Mouse (Mus musculus) intestine, embryonic 16.5 days (tissue): ENCODE measurements around the gene Emc9. TPM values are rescaled to one million over a fixed set of nuclear protein-coding genes. Genes with fewer than 3 reads are reported as not detected.

Source experiments
- ATAC-seq: fragments of 200-750 bp; cut with Nextera tagmentation; 2 replicates; pipeline ENCODE4 v1.8.0; 2017; ENCODE audit warnings: moderate TSS enrichment, moderate library complexity
- H3K27ac ChIP-seq: fragments of 300-500 bp; sonication (generic); 2 replicates; pipeline ENCODE4 v1.5.1; 2014; ENCODE audit warnings: mild to moderate bottlenecking, low read length
- H3K27me3 ChIP-seq: fragments of 300-500 bp; sonication (generic); replicated peaks from 2 replicates; pipeline ENCODE4 v1.6.1; 2014; ENCODE audit warnings: low read length, control low read depth, mixed read lengths; ENCODE audit not compliant: control insufficient read depth, insufficient read depth
- H3K36me3 ChIP-seq: fragments of 300-500 bp; sonication (generic); 2 replicates; pipeline ENCODE4 v1.6.1; 2014; ENCODE audit warnings: low read length, control low read depth; ENCODE audit not compliant: control insufficient read depth, insufficient read depth
- H3K4me1 ChIP-seq: fragments of 300-500 bp; sonication (generic); 2 replicates; pipeline ENCODE4 v1.6.1; 2014; ENCODE audit warnings: low read length, control low read depth, mixed read lengths; ENCODE audit not compliant: control insufficient read depth, insufficient read depth
- H3K4me2 ChIP-seq: fragments of 300-500 bp; sonication (generic); 2 replicates; pipeline ENCODE4 v1.6.1; 2014; ENCODE audit warnings: low read depth, low read length, control low read depth
- H3K4me3 ChIP-seq: fragments of 300-500 bp; sonication (generic); 2 replicates; pipeline ENCODE4 v1.5.1; 2014; ENCODE audit warnings: mild to moderate bottlenecking, low read length
- H3K9ac ChIP-seq: fragments of 300-500 bp; sonication (generic); 2 replicates; pipeline ENCODE4 v1.6.1; 2014; ENCODE audit warnings: low read depth, low read length
- H3K9me3 ChIP-seq: fragments of 300-500 bp; sonication (generic); 2 replicates; pipeline ENCODE4 v1.6.1; 2016; ENCODE audit warnings: low read length, control low read depth; ENCODE audit not compliant: control insufficient read depth
- WGBS: fragments of 180-500 bp; shearing (Covaris S2); extraction: QIAGEN DNeasy Blood & Tissue Kit; methylation state at CpG from one replicate; pipeline ENCODE4 v1.1.7; 2014; 5-methylcytosine and 5-hydroxymethylcytosine counted together
- polyA plus RNA-seq: library from polyadenylated mRNA; unstranded; fragments of >200 nt; fragmentation: Nextera tagmentation; extraction: Ambion mirVana; gene quantifications from 2 replicates; pipeline ENCODE4 v1.2.1, GENCODE M21; 2015

Emc9 gene
- polyA plus RNA-seq, 1 experiment from 2014 or later = 14.0 TPM

GRCm38 (mm10) chr14:55555788-55556187 lies 29.3 kb downstream of the Emc9 start:
- H3K27me3 ChIP-seq = no peaks in the 10 kb centered on the region
- no peaks in the 10 kb centered on the region for H3K9me3 ChIP-seq
- 82% methylated on average over 3 of the region's 3 CpGs for WGBS
- H3K27ac ChIP-seq = no peak overlapping the region
- no peaks in the 10 kb centered on the region for H3K36me3 ChIP-seq
- no peak for ATAC-seq
- H3K4me2 ChIP-seq = no peak overlapping the region
- H3K4me1 ChIP-seq = peaks cover 6% of the 10 kb centered on the region; the same call in 1 of the 2 replicates
- no peak overlapping the region for H3K9ac ChIP-seq
- H3K4me3 ChIP-seq = no peak overlapping the region

- H3K27ac ChIP-seq = no peak overlapping the region
- no peak overlapping the region for H3K4me3 ChIP-seq
- H3K27me3 ChIP-seq = no peaks in the 10 kb centered on the region
- no peak overlapping the region for H3K9ac ChIP-seq
- ATAC-seq = no peak
- H3K4me2 ChIP-seq = no peak overlapping the region
- H3K4me1 ChIP-seq = peaks cover 6% of the 10 kb centered on the region; the same call in 1 of the 2 replicates
- no peaks in the 10 kb centered on the region for H3K9me3 ChIP-seq
- no peaks in the 10 kb centered on the region for H3K36me3 ChIP-seq
Measured at GRCm38 (mm10) chr14:55554635-55555034, 30.5 kb downstream of the Emc9 start.

GRCm38 (mm10) chr14:55551794-55552193 lies 33.3 kb downstream of the Emc9 start:
- Histone ChIP-seq H3K4me3 (no peak overlapping the region), H3K4me2 (no peak overlapping the region), H3K9me3 (no peaks in the 10 kb centered on the region), H3K9ac (no peak overlapping the region), H3K36me3 (peaks cover 12% of the 10 kb centered on the region), H3K27me3 (no peaks in the 10 kb centered on the region), H3K27ac (no peak overlapping the region), H3K4me1 (peaks cover 6% of the 10 kb centered on the region; the same call in 1 of the 2 replicates)
- WGBS = 94% methylated on average over 8 of the region's 8 CpGs
- no peak for ATAC-seq

- 76% methylated on average over 5 of the region's 5 CpGs for WGBS
- no peaks in the 10 kb centered on the region for H3K9me3 ChIP-seq
- no peak for ATAC-seq
Measured at GRCm38 (mm10) chr14:55551347-55551746, 33.8 kb downstream of the Emc9 start.

GRCm38 (mm10) chr14:55550191-55550590 lies 34.9 kb downstream of the Emc9 start:
- H3K4me2 ChIP-seq = no peak overlapping the region
- H3K4me3 ChIP-seq = no peak overlapping the region
- no peak for ATAC-seq
- no peak overlapping the region for H3K9ac ChIP-seq
- no peak overlapping the region for H3K27ac ChIP-seq
- no peaks in the 10 kb centered on the region for H3K27me3 ChIP-seq
- H3K4me1 ChIP-seq = peaks cover 3% of the 10 kb centered on the region; the same call in 1 of the 2 replicates
- 87% methylated on average over 6 of the region's 6 CpGs for WGBS
- H3K9me3 ChIP-seq = no peaks in the 10 kb centered on the region
- H3K36me3 ChIP-seq = peaks cover 15% of the 10 kb centered on the region

More at GRCm38 (mm10) chr14:55551347-55551746, 33.8 kb downstream of the Emc9 start:
- H3K27ac ChIP-seq = no peak overlapping the region
- peaks cover 3% of the 10 kb centered on the region; the same call in 1 of the 2 replicates for H3K4me1 ChIP-seq
- no peak overlapping the region for H3K4me2 ChIP-seq
- no peaks in the 10 kb centered on the region for H3K27me3 ChIP-seq
- H3K4me3 ChIP-seq = no peak overlapping the region
- peaks cover 12% of the 10 kb centered on the region for H3K36me3 ChIP-seq
- no peak overlapping the region for H3K9ac ChIP-seq

- Histone ChIP-seq H3K9me3 (no peaks in the 10 kb centered on the region), H3K27me3 (no peaks in the 10 kb centered on the region), H3K27ac (no peak overlapping the region), H3K4me1 (peaks cover 16% of the 10 kb centered on the region), H3K4me3 (no peak overlapping the region), H3K36me3 (peaks cover 17% of the 10 kb centered on the region), H3K9ac (no peak overlapping the region), H3K4me2 (no peak overlapping the region)
- 80% methylated on average over 9 of the region's 9 CpGs for WGBS
- ATAC-seq = no peak
Measured at GRCm38 (mm10) chr14:55544334-55544733, 40.8 kb downstream of the Emc9 start.

- no peak overlapping the region for H3K27ac ChIP-seq
- H3K4me3 ChIP-seq = no peak overlapping the region
- no peak overlapping the region for H3K9ac ChIP-seq
- no peak overlapping the region for H3K4me2 ChIP-seq
- WGBS = 95% methylated on average over 12 of the region's 12 CpGs
- no peaks in the 10 kb centered on the region for H3K9me3 ChIP-seq
- H3K36me3 ChIP-seq = peaks cover 6% of the 10 kb centered on the region
- no peak for ATAC-seq
- peaks cover 16% of the 10 kb centered on the region for H3K4me1 ChIP-seq
- H3K27me3 ChIP-seq = no peaks in the 10 kb centered on the region
Measured at GRCm38 (mm10) chr14:55542268-55542667, 42.8 kb downstream of the Emc9 start.

GRCm38 (mm10) chr14:55540787-55541321 lies 44.2 kb downstream of the Emc9 start:
- peak overlapping the region; percentile 65 for H3K4me2 ChIP-seq
- H3K27ac ChIP-seq = peak overlapping the region; percentile 95
- no peaks in the 10 kb centered on the region for H3K27me3 ChIP-seq
- H3K9me3 ChIP-seq = no peaks in the 10 kb centered on the region
- H3K9ac ChIP-seq = peak overlapping the region; percentile 87
- H3K4me3 ChIP-seq = peak overlapping the region; percentile 74
- peaks cover 16% of the 10 kb centered on the region for H3K4me1 ChIP-seq
- 3% methylated on average over 10 of the region's 10 CpGs for WGBS
- peaks cover 6% of the 10 kb centered on the region for H3K36me3 ChIP-seq
- ATAC-seq = peak; percentile 57

GRCm38 (mm10) chr14:55540067-55540786 lies 44.9 kb downstream of the Emc9 start, which contains the start of gene Pck2:
Gene Pck2 (plus strand): TSS chr14:55540266.
- H3K27ac ChIP-seq = peak within 1 kb of the TSS; percentile 95
- no peaks in the 10 kb centered on the region for H3K9me3 ChIP-seq
- H3K27me3 ChIP-seq = no peaks in the 10 kb centered on the region
- 1% methylated on average over 31 of the region's 32 CpGs for WGBS
- ATAC-seq = peak; percentile 97
- H3K9ac ChIP-seq = peak within 1 kb of the TSS; percentile 87
- peak within 1 kb of the TSS; percentile 65 for H3K4me2 ChIP-seq
- peak within 1 kb of the TSS; percentile 74 for H3K4me3 ChIP-seq
- peaks cover 16% of the 10 kb centered on the region for H3K4me1 ChIP-seq
- peaks cover 3% of the 10 kb centered on the region for H3K36me3 ChIP-seq
